Mouse (Mus musculus) cerebellum, adult 2 months (tissue): Measurements from ENCODE around the gene Zbtb8a. TPM values are rescaled to one million over a fixed set of nuclear protein-coding genes. Genes with fewer than 3 reads are reported as not detected.

Experiments used
- DNase-seq, 2 experiments: peaks; one replicate each; pipeline ENCODE4 v3.0.0; 2021
- H3K27ac ChIP-seq: fragments of 200-500 bp; 2 replicates; pipeline ENCODE4 v1.5.1; 2012; ENCODE audit warnings: low read length, control low read depth, inconsistent platforms; ENCODE audit not compliant: insufficient read depth
- H3K27me3 ChIP-seq: fragments of 200-500 bp; 2 replicates; pipeline ENCODE4 v1.6.1; 2012; ENCODE audit warnings: inconsistent platforms, mild to moderate bottlenecking, low read length, moderate library complexity; ENCODE audit not compliant: control insufficient read depth, insufficient read depth
- H3K4me1 ChIP-seq: fragments of 200-500 bp; 2 replicates; pipeline ENCODE4 v1.6.1; 2011; ENCODE audit warnings: low read length; ENCODE audit not compliant: control insufficient read depth, insufficient read depth
- H3K4me3 ChIP-seq: fragments of 200-500 bp; replicated peaks from 2 replicates; pipeline ENCODE3; 2011; ENCODE audit warnings: mild to moderate bottlenecking, low read depth, low read length, control low read depth; ENCODE audit not compliant: insufficient read depth
- CTCF ChIP-seq: fragments of 200-500 bp; IDR thresholded peaks from 2 replicates; pipeline ENCODE4 v1.5.1; 2011; ENCODE audit warnings: low read depth, mild to moderate bottlenecking, control low read depth, low read length, moderate library complexity, borderline replicate concordance; ENCODE audit not compliant: insufficient read depth
- POLR2A ChIP-seq: fragments of 200-500 bp; IDR thresholded peaks from 2 replicates; pipeline ENCODE4 v1.6.1; 2011; ENCODE audit warnings: low read length, control low read depth, borderline replicate concordance; ENCODE audit not compliant: insufficient read depth
- WGBS: fragments of 180-500 bp; shearing (Covaris S2); methylation state at CpG from one replicate; pipeline ENCODE4 v1.1.7; 2018; 5-methylcytosine and 5-hydroxymethylcytosine counted together
- polyA plus RNA-seq: library from polyadenylated mRNA; depleted of rRNA; stranded (reverse); fragments of >200 nt; gene quantifications from 2 replicates; pipeline ENCODE4 v1.2.3, GENCODE M21; 2012; rRNA removed

Zbtb8a gene
- polyA plus RNA-seq, 1 experiment: 10.6 TPM

- WGBS: 47% methylated on average over 1 of the region's 1 CpGs
These were observed 53.2 kb downstream of the Zbtb8a start for GRCm38 (mm10) chr4:129324756-129325155.

GRCm38 (mm10) chr4:129323491-129323890 lies 54.4 kb downstream of the Zbtb8a start:
- no peak for TF ChIP-seq CTCF
- no peak for TF ChIP-seq POLR2A
- Histone ChIP-seq H3K27ac (no peak overlapping the region), H3K4me3 (no peak overlapping the region), H3K4me1 (no peaks in the 10 kb centered on the region), H3K27me3 (no peaks in the 10 kb centered on the region)
- DNase-seq: no peak
- WGBS: 92% methylated on average over 1 of the region's 1 CpGs

More at GRCm38 (mm10) chr4:129324756-129325155, 53.2 kb downstream of the Zbtb8a start:
- H3K4me1 ChIP-seq: no peaks in the 10 kb centered on the region
- no peaks in the 10 kb centered on the region for H3K27me3 ChIP-seq
- no peak overlapping the region for H3K27ac ChIP-seq
- TF ChIP-seq CTCF: no peak
- TF ChIP-seq POLR2A: no peak
- DNase-seq: no peak
- H3K4me3 ChIP-seq: no peak overlapping the region

GRCm38 (mm10) chr4:129322042-129322441 lies 55.9 kb downstream of the Zbtb8a start:
- Histone ChIP-seq H3K27ac (no peak overlapping the region), H3K27me3 (no peaks in the 10 kb centered on the region), H3K4me3 (no peak overlapping the region), H3K4me1 (no peaks in the 10 kb centered on the region)
- TF ChIP-seq POLR2A (no peak), CTCF (no peak)
- whole genome bisulfite sequencing: 76% methylated on average over 5 of the region's 5 CpGs
- DNase-seq: no peak

GRCm38 (mm10) chr4:129320876-129321275 lies 57.0 kb downstream of the Zbtb8a start:
- H3K27me3 ChIP-seq: no peaks in the 10 kb centered on the region
- 88% methylated on average over 1 of the region's 1 CpGs for WGBS
- TF ChIP-seq POLR2A (no peak), CTCF (no peak)
- no peaks in the 10 kb centered on the region for H3K4me1 ChIP-seq
- no peak overlapping the region for H3K27ac ChIP-seq
- H3K4me3 ChIP-seq: no peak overlapping the region
- DNase-seq: no peak

GRCm38 (mm10) chr4:129313886-129314285 lies 64.0 kb downstream of the Zbtb8a start:
- DNase-seq: no peak
- TF ChIP-seq POLR2A (no peak), CTCF (no peak)
- 69% methylated on average over 3 of the region's 3 CpGs for WGBS
- no peak overlapping the region for H3K27ac ChIP-seq
- no peaks in the 10 kb centered on the region for H3K4me1 ChIP-seq
- no peak overlapping the region for H3K4me3 ChIP-seq
- H3K27me3 ChIP-seq: no peaks in the 10 kb centered on the region

GRCm38 (mm10) chr4:129307936-129308335 lies 70.0 kb downstream of the Zbtb8a start:
- no peak for DNase-seq
- Histone ChIP-seq H3K27me3 (no peaks in the 10 kb centered on the region), H3K4me3 (no peak overlapping the region), H3K27ac (no peak overlapping the region), H3K4me1 (peaks cover 5% of the 10 kb centered on the region; the same call in 1 of the 2 replicates)
- WGBS: 94% methylated on average over 1 of the region's 1 CpGs
- TF ChIP-seq CTCF: no peak
- no peak for TF ChIP-seq POLR2A

GRCm38 (mm10) chr4:129304306-129304705 lies 73.6 kb downstream of the Zbtb8a start:
- TF ChIP-seq POLR2A (no peak), CTCF (no peak)
- H3K27ac ChIP-seq: no peak overlapping the region
- DNase-seq: no peak
- no peak overlapping the region for H3K4me3 ChIP-seq
- no peaks in the 10 kb centered on the region for H3K27me3 ChIP-seq
- WGBS: 17% methylated on average over 1 of the region's 1 CpGs
- H3K4me1 ChIP-seq: peaks cover 5% of the 10 kb centered on the region; the same call in 1 of the 2 replicates

- TF ChIP-seq CTCF (no peak), POLR2A (no peak)
- H3K4me1 ChIP-seq: peaks cover 5% of the 10 kb centered on the region; the same call in 1 of the 2 replicates
- WGBS: 72% methylated on average over 9 of the region's 9 CpGs
- no peaks in the 10 kb centered on the region for H3K27me3 ChIP-seq
- no peak overlapping the region for H3K27ac ChIP-seq
- no peak overlapping the region for H3K4me3 ChIP-seq
- DNase-seq: no peak
These were observed 74.1 kb downstream of the Zbtb8a start for GRCm38 (mm10) chr4:129303816-129304215.

Other genes with a start within 250 kb of the Zbtb8a start
- gene Fndc5, start 241.1 kb downstream of the Zbtb8a start, polyA plus RNA-seq: 192 TPM in 2 replicates
- 28.5 and 31.3 TPM in 2 replicates for gene S100pbp, start 188.4 kb downstream of the Zbtb8a start, polyA plus RNA-seq
- 104 and 107 TPM in 2 replicates for gene Yars, start 188.4 kb downstream of the Zbtb8a start, polyA plus RNA-seq
- 15.6 and 18.5 TPM in 2 replicates for gene C77080, start 116.7 kb downstream of the Zbtb8a start, polyA plus RNA-seq
- gene Sync, start 90.5 kb downstream of the Zbtb8a start, polyA plus RNA-seq: 1.00 and 1.4 TPM in 2 replicates
- 70.9 and 73.7 TPM in 2 replicates for gene Rbbp4, start 42.7 kb downstream of the Zbtb8a start, polyA plus RNA-seq
- 31.2 and 35.3 TPM in 2 replicates for gene Zbtb8os, start 42.4 kb downstream of the Zbtb8a start, polyA plus RNA-seq
- gene Zbtb8b, start 62.7 kb upstream of the Zbtb8a start, polyA plus RNA-seq: 2.1 and 2.2 TPM in 2 replicates
- gene Bsdc1, start 83.5 kb upstream of the Zbtb8a start, polyA plus RNA-seq: 33.9 and 37.3 TPM in 2 replicates
- gene Tssk3, start 112.9 kb upstream of the Zbtb8a start, polyA plus RNA-seq: 0.16 TPM in 2 replicates
- 0.67 and 0.92 TPM in 2 replicates for gene Fam229a, start 113.1 kb upstream of the Zbtb8a start, polyA plus RNA-seq
- 68.0 and 70.0 TPM in 2 replicates for gene Marcksl1, start 135.5 kb upstream of the Zbtb8a start, polyA plus RNA-seq
- 61.5 and 66.8 TPM in 2 replicates for gene Hdac1, start 164.6 kb upstream of the Zbtb8a start, polyA plus RNA-seq
- 0.92 and 1.00 TPM in 2 replicates for gene Lck, start 195.5 kb upstream of the Zbtb8a start, polyA plus RNA-seq
- gene Fam167b, start 200.4 kb upstream of the Zbtb8a start, polyA plus RNA-seq: 0.26 and 0.40 TPM in 2 replicates
- 231 and 232 TPM in 2 replicates for gene Eif3i, start 222.5 kb upstream of the Zbtb8a start, polyA plus RNA-seq
- gene Tmem234, start 222.6 kb upstream of the Zbtb8a start, polyA plus RNA-seq: 143 and 144 TPM in 2 replicates
- gene Dcdc2b, start 236.1 kb upstream of the Zbtb8a start, polyA plus RNA-seq: 8.8 and 10.6 TPM in 2 replicates
- gene Iqcc, start 241.0 kb upstream of the Zbtb8a start, polyA plus RNA-seq: 37.1 and 40.6 TPM in 2 replicates
- gene Ccdc28b, start 245.8 kb upstream of the Zbtb8a start, polyA plus RNA-seq: 184 and 201 TPM in 2 replicates